Mouse (Mus musculus) hindbrain, embryonic 15.5 days (tissue): ENCODE results near the gene Rtkn2. TPM values are rescaled to one million over a fixed set of nuclear protein-coding genes. Genes with fewer than 3 reads are reported as not detected.

Experiments
- ATAC-seq: fragments of 200-750 bp; cut with Nextera tagmentation; 2 replicates; pipeline ENCODE4 v1.8.0; 2017; ENCODE audit warnings: low read depth, moderate number of reproducible peaks, moderate TSS enrichment; ENCODE audit not compliant: low FRiP score
- H3K27ac ChIP-seq: fragments of 300-500 bp; sonication (generic); replicated peaks from 2 replicates; pipeline ENCODE4 v1.5.1; 2015; ENCODE audit warnings: mild to moderate bottlenecking, inconsistent platforms
- H3K27me3 ChIP-seq: fragments of 300-500 bp; sonication (generic); 2 replicates; pipeline ENCODE4 v1.6.1; 2015; ENCODE audit warnings: control low read depth, inconsistent platforms
- H3K36me3 ChIP-seq: fragments of 300-500 bp; sonication (generic); 2 replicates; pipeline ENCODE4 v1.6.1; 2015; ENCODE audit warnings: control low read depth, inconsistent platforms
- H3K4me1 ChIP-seq: fragments of 300-500 bp; sonication (generic); replicated peaks from 2 replicates; pipeline ENCODE4 v1.6.1; 2015; ENCODE audit warnings: control low read depth, inconsistent platforms
- H3K4me2 ChIP-seq: fragments of 300-500 bp; sonication (generic); 2 replicates; pipeline ENCODE4 v1.6.1; 2015; ENCODE audit warnings: moderate library complexity, mild to moderate bottlenecking, inconsistent platforms
- H3K4me3 ChIP-seq: fragments of 300-500 bp; sonication (generic); 2 replicates; pipeline ENCODE4 v1.5.1; 2015; ENCODE audit warnings: mild to moderate bottlenecking, inconsistent platforms
- H3K9ac ChIP-seq: fragments of 300-500 bp; sonication (generic); 2 replicates; pipeline ENCODE4 v1.6.1; 2015; ENCODE audit warnings: inconsistent platforms
- H3K9me3 ChIP-seq: fragments of 300-500 bp; sonication (generic); 2 replicates; pipeline ENCODE4 v1.6.1; 2016; ENCODE audit warnings: control low read depth, inconsistent platforms
- WGBS: fragments of 180-500 bp; shearing (Covaris S2); methylation state at CpG from one replicate; pipeline ENCODE4 v1.1.7; 2015; 5-methylcytosine and 5-hydroxymethylcytosine counted together
- polyA plus RNA-seq: library from polyadenylated mRNA; unstranded; fragments of >200 nt; fragmentation: Nextera tagmentation; extraction: Ambion mirVana; gene quantifications from 2 replicates; pipeline ENCODE4 v1.2.1, GENCODE M21; 2015

Gene Rtkn2
- polyA plus RNA-seq: 4.3 and 5.6 TPM in 2 replicates

- peaks cover 10% of the 10 kb centered on the region for H3K4me1 ChIP-seq
- peak within 1 kb of the TSS; percentile 100 for H3K4me2 ChIP-seq
- peak within 1 kb of the TSS; percentile 39; the same call in 1 of the 2 replicates for H3K27ac ChIP-seq
- under 1% methylated on average over 57 of the region's 57 CpGs for WGBS
- peak within 1 kb of the TSS; percentile 50 for H3K9ac ChIP-seq
- H3K27me3 ChIP-seq: no peaks in the 10 kb centered on the region
- H3K9me3 ChIP-seq: no peaks in the 10 kb centered on the region
- no peaks in the 10 kb centered on the region for H3K36me3 ChIP-seq
- ATAC-seq: peak; percentile 98
- H3K4me3 ChIP-seq: peak within 1 kb of the TSS; percentile 70
Observed at GRCm38 (mm10) chr10:67979401-67980157, at the start of gene Rtkn2. TSS of gene Rtkn2 (plus strand) at chr10:67979570.

GRCm38 (mm10) chr10:67931328-67931727 lies 48.0 kb upstream of the Rtkn2 start:
- no peak for ATAC-seq
- H3K9ac ChIP-seq: no peak overlapping the region
- WGBS: 83% methylated on average over 4 of the region's 4 CpGs

DNA sequence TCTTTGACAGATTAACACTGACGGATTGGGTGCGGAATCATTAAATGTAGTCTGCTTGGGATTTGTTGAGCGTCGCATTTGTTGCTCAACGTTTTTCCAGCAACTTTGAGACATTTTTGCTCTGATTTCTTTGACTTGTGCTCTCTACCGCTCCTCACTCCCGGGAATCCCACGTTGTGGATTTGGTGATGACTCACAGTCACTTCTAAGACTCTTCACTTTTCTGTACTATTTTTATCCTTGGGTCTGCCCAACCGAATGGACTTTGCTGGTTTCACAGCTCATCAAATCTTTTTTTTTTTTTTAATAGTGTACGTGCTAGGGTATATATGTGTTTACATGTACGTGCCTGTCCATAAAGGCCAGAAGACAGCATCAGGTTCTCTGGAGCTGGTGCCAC lies 46.6 kb upstream of the Rtkn2 start:
- WGBS: 92% methylated on average over 11 of the region's 11 CpGs
- Histone ChIP-seq H3K36me3 (no peaks in the 10 kb centered on the region), H3K4me2 (no peak overlapping the region), H3K4me3 (no peak overlapping the region), H3K9ac (no peak overlapping the region), H3K27me3 (no peaks in the 10 kb centered on the region), H3K9me3 (no peaks in the 10 kb centered on the region), H3K27ac (no peak overlapping the region), H3K4me1 (no peaks in the 10 kb centered on the region)
- no peak for ATAC-seq

More at GRCm38 (mm10) chr10:67931328-67931727, 48.0 kb upstream of the Rtkn2 start:
- no peak overlapping the region for H3K27ac ChIP-seq
- no peak overlapping the region for H3K4me3 ChIP-seq
- H3K36me3 ChIP-seq: no peaks in the 10 kb centered on the region
- H3K4me2 ChIP-seq: no peak overlapping the region
- H3K4me1 ChIP-seq: no peaks in the 10 kb centered on the region
- H3K9me3 ChIP-seq: no peaks in the 10 kb centered on the region
- no peaks in the 10 kb centered on the region for H3K27me3 ChIP-seq

DNA sequence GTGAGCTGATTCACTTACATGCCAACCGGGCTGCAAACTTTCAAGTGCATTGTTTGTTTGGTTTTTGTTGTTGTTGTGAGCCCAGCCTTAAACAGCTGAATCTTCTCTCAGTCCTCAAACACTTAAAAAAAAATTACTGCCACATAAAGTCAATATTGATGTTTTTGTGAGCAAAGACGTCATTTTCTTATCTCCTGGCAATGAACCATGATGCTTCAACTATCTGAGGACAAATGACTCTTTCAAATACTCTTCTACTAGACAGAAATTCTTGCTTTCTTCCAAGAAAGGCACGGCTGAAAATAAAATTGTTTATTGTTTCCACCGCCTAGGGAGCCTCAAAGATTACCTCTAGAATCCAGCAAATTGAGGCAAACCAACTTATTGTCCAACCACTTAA lies 42.4 kb upstream of the Rtkn2 start:
- H3K4me2 ChIP-seq: no peak overlapping the region
- H3K27ac ChIP-seq: no peak overlapping the region
- H3K9me3 ChIP-seq: no peaks in the 10 kb centered on the region
- 75% methylated on average over 4 of the region's 4 CpGs for WGBS
- no peak overlapping the region for H3K9ac ChIP-seq
- no peak for ATAC-seq
- H3K36me3 ChIP-seq: no peaks in the 10 kb centered on the region
- H3K4me1 ChIP-seq: no peaks in the 10 kb centered on the region
- H3K4me3 ChIP-seq: no peak overlapping the region
- H3K27me3 ChIP-seq: no peaks in the 10 kb centered on the region

GRCm38 (mm10) chr10:67937775-67938174 lies 41.6 kb upstream of the Rtkn2 start:
- no peak overlapping the region for H3K9ac ChIP-seq
- no peaks in the 10 kb centered on the region for H3K27me3 ChIP-seq
- WGBS: 90% methylated on average over 5 of the region's 5 CpGs
- no peak overlapping the region for H3K4me3 ChIP-seq
- no peaks in the 10 kb centered on the region for H3K9me3 ChIP-seq
- H3K36me3 ChIP-seq: no peaks in the 10 kb centered on the region
- no peak for ATAC-seq
- no peak overlapping the region for H3K27ac ChIP-seq
- no peak overlapping the region for H3K4me2 ChIP-seq
- H3K4me1 ChIP-seq: no peaks in the 10 kb centered on the region

DNA sequence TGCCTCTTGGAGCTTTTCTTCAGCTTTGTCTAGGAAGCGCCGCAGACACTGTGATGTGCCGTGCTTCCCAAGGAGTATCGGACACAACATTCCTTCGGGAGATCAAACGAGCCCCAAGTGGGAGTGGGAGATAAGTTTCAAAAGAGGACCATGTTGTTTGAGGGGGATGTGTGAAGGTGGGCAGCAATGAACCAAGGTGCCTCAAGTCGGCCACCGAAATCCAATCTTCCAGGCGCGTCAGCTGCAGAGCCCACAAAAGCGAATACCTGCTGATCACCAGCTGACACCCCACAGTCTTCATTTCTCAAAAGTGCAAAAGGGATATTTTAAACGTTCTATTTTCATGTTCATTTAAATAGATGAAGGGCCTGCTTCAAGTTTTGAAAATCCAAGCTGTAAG lies 39.8 kb upstream of the Rtkn2 start:
- 78% methylated on average over 12 of the region's 12 CpGs for WGBS
- ATAC-seq: no peak
- H3K36me3 ChIP-seq: no peaks in the 10 kb centered on the region
- H3K4me2 ChIP-seq: no peak overlapping the region
- no peaks in the 10 kb centered on the region for H3K9me3 ChIP-seq
- H3K27ac ChIP-seq: no peak overlapping the region
- H3K4me1 ChIP-seq: no peaks in the 10 kb centered on the region
- H3K9ac ChIP-seq: no peak overlapping the region
- H3K27me3 ChIP-seq: no peaks in the 10 kb centered on the region
- H3K4me3 ChIP-seq: no peak overlapping the region

DNA sequence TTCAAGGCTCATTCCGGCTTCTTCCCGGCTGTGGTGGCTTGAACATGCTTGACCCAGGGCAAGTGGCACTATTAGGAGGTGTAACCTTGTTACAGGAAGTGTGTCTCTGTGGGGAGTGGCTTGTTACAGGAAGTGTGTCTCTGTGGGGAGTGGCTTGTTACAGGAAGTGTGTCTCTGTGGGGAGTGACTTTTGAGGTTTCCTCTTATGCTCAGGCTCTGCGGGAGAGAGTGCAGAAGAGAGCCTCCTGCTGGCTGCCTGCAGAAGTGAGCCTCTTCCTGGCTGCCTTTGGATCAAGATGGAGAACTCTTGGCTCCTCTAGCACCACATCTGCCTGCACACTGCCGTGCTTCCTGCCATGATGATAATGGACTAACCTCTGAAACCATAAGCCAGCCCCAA lies 35.9 kb upstream of the Rtkn2 start:
- no peak for ATAC-seq
- Histone ChIP-seq H3K36me3 (no peaks in the 10 kb centered on the region), H3K27ac (no peak overlapping the region), H3K27me3 (no peaks in the 10 kb centered on the region), H3K9me3 (no peaks in the 10 kb centered on the region), H3K4me3 (no peak overlapping the region), H3K9ac (no peak overlapping the region), H3K4me2 (no peak overlapping the region), H3K4me1 (no peaks in the 10 kb centered on the region)
- 92% methylated on average over 4 of the region's 4 CpGs for WGBS

- Histone ChIP-seq H3K9ac (no peak overlapping the region), H3K36me3 (no peaks in the 10 kb centered on the region), H3K27ac (no peak overlapping the region), H3K9me3 (no peaks in the 10 kb centered on the region), H3K4me2 (no peak overlapping the region), H3K4me3 (no peak overlapping the region), H3K4me1 (no peaks in the 10 kb centered on the region), H3K27me3 (no peaks in the 10 kb centered on the region)
- 85% methylated on average over 8 of the region's 8 CpGs for WGBS
- no peak for ATAC-seq
Observed at GRCm38 (mm10) chr10:67950059-67950748, 29.2 kb upstream of the Rtkn2 start.

DNA sequence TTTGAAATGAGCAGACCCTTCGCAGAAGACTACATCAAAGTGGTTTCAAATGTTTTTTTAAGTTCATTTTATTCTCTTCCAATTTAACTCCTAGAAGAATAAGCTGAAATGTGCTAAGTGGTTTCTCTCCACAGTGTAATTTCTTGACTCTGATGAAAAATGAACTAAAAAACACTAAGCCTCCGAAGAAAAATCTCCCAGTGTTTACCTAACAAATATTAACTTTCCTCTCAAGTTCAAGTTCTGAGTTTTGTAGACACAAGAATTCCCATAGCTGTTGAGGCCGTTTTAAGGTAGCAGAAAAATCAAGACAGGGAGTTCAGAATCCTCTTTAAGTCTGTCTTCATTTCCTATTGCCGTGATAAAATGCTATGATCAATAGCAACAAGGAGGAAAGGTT lies 27.7 kb upstream of the Rtkn2 start:
- 83% methylated on average over 4 of the region's 4 CpGs for WGBS
- H3K36me3 ChIP-seq: no peaks in the 10 kb centered on the region
- H3K9ac ChIP-seq: no peak overlapping the region

GRCm38 (mm10) chr10:67955982-67956381 lies 23.4 kb upstream of the Rtkn2 start:
- Histone ChIP-seq H3K4me3 (no peak overlapping the region), H3K4me1 (no peaks in the 10 kb centered on the region), H3K4me2 (no peak overlapping the region), H3K27ac (no peak overlapping the region), H3K36me3 (no peaks in the 10 kb centered on the region), H3K9ac (no peak overlapping the region), H3K9me3 (no peaks in the 10 kb centered on the region), H3K27me3 (no peaks in the 10 kb centered on the region)
- ATAC-seq: no peak
- 97% methylated on average over 2 of the region's 2 CpGs for WGBS

More for the DNA sequence above, 27.7 kb upstream of the Rtkn2 start:
- Histone ChIP-seq H3K4me3 (no peak overlapping the region), H3K4me2 (no peak overlapping the region), H3K27me3 (no peaks in the 10 kb centered on the region), H3K27ac (no peak overlapping the region), H3K9me3 (no peaks in the 10 kb centered on the region), H3K4me1 (no peaks in the 10 kb centered on the region)
- ATAC-seq: no peak

DNA sequence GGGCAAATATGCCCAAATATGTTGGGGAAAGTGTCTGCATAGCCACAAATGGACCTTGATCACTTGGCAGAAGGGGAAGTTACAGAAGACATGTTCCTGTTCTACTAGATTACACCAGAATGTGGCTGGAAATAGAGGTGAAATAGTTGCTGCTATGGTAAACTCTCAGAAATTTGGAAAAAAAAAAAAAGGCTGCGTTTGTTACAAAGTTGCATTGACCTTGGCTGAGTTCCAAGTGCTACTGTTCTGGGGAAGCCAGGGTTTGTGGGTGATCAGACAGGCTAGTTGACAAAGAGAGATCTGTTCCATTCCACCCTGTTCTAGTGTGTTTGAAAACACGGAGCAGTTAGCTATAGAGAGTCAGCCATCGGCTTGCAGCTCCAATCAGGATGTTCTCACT lies 19.4 kb upstream of the Rtkn2 start:
- no peak overlapping the region for H3K9ac ChIP-seq
- WGBS: 54% methylated on average over 3 of the region's 3 CpGs

GRCm38 (mm10) chr10:67962496-67962895 lies 16.9 kb upstream of the Rtkn2 start:
- H3K4me3 ChIP-seq: no peak overlapping the region
- no peak for ATAC-seq
- peak overlapping the region; percentile 19; the same call in 1 of the 2 replicates for H3K4me2 ChIP-seq
- H3K36me3 ChIP-seq: no peaks in the 10 kb centered on the region
- H3K27me3 ChIP-seq: no peaks in the 10 kb centered on the region
- H3K4me1 ChIP-seq: no peaks in the 10 kb centered on the region
- no peaks in the 10 kb centered on the region for H3K9me3 ChIP-seq
- H3K27ac ChIP-seq: no peak overlapping the region
- 27% methylated on average over 10 of the region's 10 CpGs for WGBS
- H3K9ac ChIP-seq: no peak overlapping the region

More for the DNA sequence above, 19.4 kb upstream of the Rtkn2 start:
- Histone ChIP-seq H3K36me3 (no peaks in the 10 kb centered on the region), H3K27me3 (no peaks in the 10 kb centered on the region), H3K4me1 (no peaks in the 10 kb centered on the region), H3K4me3 (no peak overlapping the region), H3K9me3 (no peaks in the 10 kb centered on the region), H3K27ac (no peak overlapping the region), H3K4me2 (no peak overlapping the region)
- no peak for ATAC-seq
